Mouse (Mus musculus) spleen, adult 12 weeks (tissue): ENCODE measurements around the gene Vwc2l.

Experiments
- DNase-seq: peaks from one replicate; pipeline ENCODE4 v3.0.0; 2022; ENCODE audit warnings: low spot score

Gene Vwc2l

GRCm38 (mm10) chr1:70913071-70913470, 187.6 kb downstream of the Vwc2l start:
- DNase-seq = no peak

- DNase-seq = no peak
These were observed 192.9 kb downstream of the Vwc2l start for GRCm38 (mm10) chr1:70918173-70919036.

- DNase-seq = no peak
These were observed 207.5 kb downstream of the Vwc2l start for GRCm38 (mm10) chr1:70933016-70933415.
